Mouse (Mus musculus) layer of hippocampus, postnatal 14 days (tissue): ENCODE data around the gene Ptprg. TPM values are rescaled to one million over a fixed set of nuclear protein-coding genes. Genes with fewer than 3 reads are reported as not detected.
"Not testable (repeated sequence)": the region's sequence is repeated elsewhere in the genome, so short reads cannot be mapped to it uniquely, and the experiment has no call there.

Experiments
- DNase-seq, 2 experiments: peaks; one replicate each; pipeline ENCODE4 v3.0.0; 2021 to 2022; ENCODE audit warnings: low spot score in 2 of 2, mixed read lengths in 1 of 2
- total RNA-seq, 2 experiments: library from RNA; stranded (reverse); gene quantifications; 2 replicates each; pipeline ENCODE4 v1.2.3; 2021

The Ptprg gene
- total RNA-seq, 2 experiments from 2014 or later = 165 to 169 TPM

DNA sequence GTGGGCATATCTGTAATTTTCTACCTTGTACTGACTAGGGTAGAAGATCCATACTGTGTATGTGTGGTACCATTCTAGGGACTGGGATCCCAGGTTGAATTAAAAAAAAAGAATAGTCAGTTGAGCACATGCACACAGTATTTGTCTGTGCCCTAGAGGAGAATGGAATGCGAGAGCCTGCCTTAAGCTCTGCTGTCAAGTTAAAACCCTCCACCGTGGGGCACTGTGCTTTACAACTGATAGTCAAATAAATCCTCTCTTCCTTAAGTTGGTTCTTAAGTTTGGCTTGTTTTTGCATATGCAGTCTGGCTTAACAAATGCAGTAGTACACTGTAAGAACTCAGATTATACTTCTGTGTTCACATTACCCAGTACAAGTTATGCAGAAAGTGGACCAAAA lies 476.6 kb downstream of the Ptprg start:
- peak in 1 of 2 experiments; percentile 8 for DNase-seq

DNA sequence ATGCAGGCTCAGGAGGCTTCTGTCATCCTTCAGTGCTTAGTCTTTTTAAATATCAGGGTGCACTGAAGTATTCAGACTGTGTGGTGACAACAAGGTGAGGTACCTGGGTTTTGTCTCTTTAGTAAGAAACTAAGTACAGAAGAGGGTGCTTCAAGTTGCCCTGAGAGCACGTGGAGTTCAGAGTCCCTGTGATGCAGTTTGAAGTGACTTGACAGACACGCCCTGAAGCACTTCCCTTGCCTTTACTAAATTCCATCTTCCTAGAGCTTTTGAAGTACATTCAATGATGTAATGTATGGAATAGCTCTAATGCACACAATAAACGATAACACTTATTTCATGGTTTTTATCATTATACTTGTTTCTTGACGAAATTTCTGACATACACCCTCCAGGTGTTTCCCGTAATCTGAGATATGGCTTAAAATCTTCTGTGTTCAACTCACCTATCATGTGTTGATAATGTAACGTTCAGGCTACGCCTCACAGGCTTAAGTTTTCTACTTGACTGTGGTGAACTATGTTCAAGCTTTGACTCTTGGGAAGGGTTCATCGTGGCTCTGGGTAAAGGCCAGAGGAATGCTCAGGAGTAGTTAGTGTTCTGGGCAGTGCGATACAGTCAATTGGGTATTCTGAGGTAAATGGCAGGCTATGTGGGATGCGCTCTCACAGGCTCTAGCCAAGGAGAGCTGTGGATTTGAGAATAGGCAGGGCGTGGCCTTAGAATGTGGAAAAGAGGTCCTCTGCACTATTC lies 483.4 kb downstream of the Ptprg start:
- DNase-seq = no peak

DNA sequence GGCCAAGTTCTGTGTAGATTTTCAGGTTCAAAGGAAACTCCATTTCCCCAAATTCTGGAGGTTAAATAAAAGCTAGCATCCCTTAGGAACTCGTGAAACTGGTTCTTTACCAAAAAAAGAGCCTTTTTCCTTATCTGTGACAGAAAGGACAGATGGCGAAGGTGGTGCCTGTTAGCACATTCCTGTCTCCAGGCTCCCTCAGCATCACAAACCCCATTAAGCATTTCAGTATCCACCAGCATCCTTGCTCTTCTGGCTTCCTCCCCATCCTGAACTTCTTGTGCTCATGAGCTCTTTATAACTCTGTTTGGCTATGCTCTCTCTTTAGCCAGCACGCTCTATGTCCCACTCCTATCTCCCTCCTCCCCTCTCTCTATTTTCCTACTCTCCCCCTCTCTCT lies 486.4 kb downstream of the Ptprg start:
- no peak for DNase-seq

DNA sequence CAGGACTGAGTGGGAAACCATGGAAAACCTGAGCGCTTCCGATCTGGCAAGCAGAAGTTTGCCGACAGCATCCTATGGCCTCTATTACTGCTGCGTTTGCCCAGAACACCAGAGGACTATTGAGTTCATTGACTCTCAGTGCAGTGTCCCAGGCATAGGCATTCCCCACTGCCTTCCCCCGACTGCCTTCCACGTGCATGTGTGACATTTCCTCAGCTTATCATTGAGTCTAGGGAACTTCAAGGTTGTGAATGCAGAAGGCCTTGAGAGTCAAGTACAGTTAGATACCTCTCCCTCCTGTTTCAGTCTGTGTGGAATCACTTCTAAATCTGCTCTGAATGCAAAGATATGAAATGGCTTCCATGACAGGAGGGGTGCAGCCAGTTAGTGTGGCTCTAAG lies 488.2 kb downstream of the Ptprg start:
- no peak for DNase-seq

DNA sequence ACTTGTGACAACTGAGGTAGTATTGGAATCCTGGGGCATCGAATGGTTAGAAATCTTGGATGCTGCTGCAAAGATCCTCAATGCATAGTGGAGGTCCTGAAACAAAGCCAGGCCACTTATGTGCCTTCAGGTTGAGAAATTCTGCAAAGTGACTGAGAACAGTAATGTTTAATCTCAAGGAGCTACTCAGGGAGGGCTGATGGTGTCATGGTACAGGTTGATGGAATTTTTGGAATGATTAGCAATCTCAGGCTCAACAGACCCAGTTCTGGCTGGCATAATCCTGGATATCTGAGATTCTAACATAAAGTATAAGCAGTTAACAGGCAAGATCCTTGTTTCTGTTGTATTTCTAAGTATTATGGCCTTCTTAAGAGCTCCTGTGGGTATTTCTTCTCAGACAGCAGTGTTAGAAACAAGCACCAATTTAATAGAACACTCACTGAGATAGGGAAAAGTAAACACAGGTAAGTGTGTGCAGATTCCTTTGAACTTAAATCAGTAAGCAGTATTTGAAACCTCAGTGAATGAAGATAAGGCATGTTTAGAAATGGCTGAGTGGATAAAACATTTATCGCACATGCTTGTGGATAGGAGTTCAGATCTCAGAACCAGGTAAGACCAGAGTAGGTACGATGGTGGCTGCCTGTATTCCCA lies 493.0 kb downstream of the Ptprg start:
- no peak for DNase-seq

DNA sequence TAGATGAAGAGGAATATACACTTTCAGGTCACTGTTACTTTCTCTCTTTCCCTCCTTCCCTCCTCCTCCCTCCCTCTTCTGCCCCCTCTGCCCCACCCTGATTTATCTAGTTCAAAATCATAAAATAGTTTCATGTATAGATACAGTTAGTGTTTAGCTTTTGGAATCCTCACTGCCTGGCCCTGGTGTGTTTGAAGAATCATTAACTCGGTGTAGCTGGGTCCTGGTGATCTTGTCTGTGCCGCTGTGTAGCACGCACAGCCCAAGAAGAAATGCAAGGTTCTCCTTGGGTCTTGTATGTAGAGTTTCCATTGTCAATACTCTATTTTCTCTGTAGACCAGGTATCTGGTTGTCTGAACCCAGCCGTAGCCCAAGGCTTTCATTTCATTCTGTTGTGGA lies 494.3 kb downstream of the Ptprg start:
- DNase-seq = no peak

DNA sequence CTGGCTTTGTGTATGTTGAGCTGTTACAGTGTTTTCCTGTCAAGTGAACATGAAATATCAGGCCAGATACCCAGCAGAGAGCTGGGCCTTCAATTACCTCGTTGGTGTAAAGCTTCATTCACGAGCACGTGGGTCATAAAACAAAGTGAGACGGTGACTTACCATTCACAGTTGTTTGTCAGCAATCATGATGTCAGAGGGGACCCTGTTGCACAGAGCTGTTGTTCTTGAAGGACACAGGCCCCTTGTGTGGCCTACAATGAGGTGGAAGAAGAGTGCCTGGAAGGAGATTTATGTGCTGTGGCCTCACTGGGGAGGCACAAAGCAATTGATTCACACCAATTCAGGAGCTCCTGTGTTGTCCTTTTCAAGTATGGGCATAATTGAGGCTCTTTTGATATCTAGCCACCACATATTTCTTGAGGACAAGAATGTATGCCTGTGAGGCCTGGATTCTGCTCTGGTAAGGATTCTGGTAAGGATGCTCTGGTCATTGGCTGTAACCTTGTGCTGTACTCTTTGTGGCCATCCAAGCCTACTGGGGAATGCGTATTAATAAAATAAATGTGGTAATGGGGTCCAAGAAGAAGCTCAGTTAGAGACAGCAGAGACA lies 503.7 kb downstream of the Ptprg start:
- DNase-seq = no peak

DNA sequence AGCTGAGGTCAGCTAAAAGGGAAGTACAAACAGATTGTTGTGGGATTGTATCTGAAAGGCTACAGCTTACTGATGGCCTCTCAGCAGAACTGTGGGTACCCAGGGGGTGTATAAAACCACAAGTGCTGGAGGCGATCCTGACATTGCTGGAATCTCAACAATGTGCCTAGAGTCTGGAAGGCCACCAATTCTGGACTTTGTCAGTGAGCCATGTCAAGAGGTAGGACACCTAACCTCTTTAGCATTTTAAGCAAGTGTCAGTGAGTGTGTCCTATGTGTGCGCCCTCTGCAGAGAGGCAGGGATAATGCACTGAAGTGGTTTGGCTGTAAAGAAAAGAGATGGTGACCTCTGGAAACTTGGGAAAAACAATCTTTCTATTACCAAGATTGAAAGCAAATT lies 504.5 kb downstream of the Ptprg start:
- no peak for DNase-seq

DNA sequence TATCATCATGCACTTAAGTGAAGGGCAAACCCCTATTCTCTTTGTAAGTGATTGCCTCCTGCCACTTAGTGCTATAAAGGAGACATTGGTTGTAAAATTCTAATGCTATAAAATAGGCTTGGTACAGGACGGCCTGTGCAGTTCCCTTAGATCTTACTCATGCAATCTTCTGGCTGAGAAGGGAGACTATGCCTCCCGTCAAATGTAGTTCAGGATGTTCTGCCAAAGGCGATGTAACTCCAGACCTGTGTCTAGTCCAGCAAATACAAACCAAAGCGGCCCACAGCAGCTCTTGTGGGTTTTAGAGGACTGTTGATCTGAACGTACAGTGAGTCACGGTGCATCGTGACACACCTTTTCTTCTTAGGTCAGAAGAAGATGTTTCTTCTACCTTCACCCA lies 505.8 kb downstream of the Ptprg start:
- no peak for DNase-seq

DNA sequence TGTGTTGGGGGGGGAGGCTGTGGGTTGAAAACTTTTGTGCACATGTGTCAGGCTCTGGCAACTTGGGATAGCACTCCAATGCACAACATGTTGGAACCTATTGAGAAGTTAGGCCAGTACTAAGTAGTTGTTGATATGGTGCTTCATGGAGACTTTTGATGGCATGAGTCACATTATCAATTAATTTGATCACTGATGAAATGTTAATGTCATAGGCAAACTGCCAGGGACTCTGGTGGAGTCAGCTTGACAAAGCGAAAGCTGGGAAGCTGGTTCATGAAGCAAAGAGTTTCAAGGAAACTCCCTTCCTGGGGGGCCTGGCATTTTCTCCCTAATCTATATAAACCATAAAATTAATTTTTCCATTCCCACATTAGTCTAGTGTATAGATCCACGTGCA lies 508.0 kb downstream of the Ptprg start:
- DNase-seq = not testable (repeated sequence)

DNA sequence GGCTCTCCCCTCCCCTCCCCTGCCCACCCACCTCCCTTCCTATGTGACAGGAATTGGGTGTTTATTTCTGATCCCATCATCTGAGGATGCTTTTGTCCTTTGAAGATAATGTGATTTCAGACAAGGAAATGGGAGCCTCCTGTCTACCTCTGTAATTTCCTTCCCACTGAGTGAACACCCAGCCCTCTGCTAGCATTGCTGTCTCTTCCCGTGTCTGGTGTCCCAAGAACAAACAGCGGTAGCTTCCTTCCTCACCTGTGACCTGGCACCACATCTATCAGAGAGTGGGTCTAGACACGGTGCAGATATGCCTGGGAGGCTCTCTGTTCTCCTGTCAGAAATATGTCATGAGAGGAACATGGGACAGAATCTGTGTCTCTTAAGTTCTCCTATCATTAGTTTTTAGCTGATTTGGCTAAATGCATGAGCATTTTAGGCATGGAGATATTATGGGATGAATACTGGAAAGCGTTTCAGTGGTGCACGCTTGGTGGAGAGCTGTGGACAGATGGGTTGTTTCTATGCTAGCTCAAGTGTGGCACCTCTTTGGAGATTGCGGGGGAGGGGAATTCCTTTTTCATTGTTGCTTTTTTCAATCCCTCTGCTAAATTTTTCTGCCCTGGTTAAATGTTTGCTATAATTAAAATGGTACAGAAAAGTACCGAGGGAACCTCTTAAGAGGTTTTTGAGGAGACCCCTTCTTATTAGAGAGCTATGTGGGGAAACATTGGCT lies 509.5 kb downstream of the Ptprg start:
- DNase-seq = peak in 1 of 2 experiments; percentile 55

DNA sequence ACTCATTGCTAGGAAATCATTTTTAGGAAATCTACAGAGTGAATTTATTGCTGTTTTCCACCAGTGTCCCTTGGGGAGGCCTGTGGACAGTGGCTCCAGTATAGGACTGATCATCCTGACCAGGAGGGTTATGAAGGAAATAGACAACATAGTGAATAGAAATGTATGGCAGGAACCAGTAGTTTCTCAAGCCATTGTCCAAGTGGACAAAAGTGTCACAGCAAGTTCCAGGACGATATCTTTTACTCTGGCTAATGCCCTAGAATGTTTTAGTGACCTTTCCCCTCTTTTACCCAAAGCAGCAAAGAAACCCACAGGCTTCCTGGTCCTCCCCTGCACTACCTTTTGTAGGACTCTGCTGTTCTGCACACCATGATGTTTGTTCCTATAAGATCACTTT lies 511.7 kb downstream of the Ptprg start:
- DNase-seq = no peak

DNA sequence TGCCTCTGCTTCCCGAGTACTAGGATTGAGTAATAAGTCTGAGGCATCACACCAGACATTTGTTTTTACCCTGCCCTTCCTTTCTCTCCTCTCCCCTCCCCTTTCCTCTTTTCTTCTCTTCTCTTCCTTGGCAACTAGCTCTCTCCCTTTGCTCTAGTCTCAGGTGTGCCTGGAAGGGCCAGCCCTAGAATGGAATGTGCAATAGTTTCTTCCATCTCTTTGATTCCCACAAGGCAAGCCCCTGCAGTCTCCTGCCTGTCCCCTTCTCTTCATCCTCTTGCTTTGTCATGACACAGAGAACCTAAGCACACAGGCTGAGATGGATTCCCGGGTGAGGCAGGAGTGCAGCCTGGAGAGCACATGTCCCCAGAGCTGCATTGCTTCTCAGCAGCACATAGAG lies 512.4 kb downstream of the Ptprg start:
- DNase-seq = no peak

DNA sequence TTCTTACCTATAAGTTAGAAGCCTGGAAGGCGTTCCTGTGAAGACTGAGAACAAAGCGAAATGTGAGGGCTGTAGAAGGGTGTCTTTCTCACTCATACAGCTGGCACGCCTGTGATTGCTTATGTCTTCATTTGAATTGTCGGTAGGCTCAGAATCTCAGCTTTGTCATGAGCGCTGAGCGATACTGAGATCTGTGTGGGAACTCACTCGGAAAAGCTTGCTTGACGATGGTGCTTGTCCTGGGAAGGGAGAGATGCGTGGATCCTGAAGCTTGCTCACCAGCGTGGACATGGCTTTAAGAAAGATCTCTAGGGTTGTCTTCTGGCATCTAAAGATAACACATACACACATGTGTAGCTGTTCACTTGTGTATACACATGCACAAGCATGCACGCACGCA lies 516.4 kb downstream of the Ptprg start:
- DNase-seq = no peak

DNA sequence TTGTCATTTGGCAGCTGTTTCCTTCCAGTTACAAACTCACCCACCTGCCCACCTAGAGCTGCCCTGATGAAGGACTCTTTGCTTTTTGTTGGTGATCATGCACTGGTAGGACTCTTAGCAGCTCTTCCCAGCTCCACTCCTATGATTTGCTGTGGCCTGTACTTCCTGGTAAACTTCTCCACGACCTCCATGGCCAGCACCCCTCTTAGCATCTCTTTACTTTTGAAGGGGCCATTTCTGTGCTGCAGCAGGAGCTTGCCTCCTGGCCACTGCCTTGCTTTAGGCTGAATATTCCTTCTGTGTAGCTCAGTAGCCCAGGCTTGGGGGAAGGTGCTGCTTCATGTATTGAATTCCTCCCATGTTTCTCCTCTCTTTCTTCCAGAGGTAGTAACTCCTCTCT lies 517.0 kb downstream of the Ptprg start:
- DNase-seq = no peak

DNA sequence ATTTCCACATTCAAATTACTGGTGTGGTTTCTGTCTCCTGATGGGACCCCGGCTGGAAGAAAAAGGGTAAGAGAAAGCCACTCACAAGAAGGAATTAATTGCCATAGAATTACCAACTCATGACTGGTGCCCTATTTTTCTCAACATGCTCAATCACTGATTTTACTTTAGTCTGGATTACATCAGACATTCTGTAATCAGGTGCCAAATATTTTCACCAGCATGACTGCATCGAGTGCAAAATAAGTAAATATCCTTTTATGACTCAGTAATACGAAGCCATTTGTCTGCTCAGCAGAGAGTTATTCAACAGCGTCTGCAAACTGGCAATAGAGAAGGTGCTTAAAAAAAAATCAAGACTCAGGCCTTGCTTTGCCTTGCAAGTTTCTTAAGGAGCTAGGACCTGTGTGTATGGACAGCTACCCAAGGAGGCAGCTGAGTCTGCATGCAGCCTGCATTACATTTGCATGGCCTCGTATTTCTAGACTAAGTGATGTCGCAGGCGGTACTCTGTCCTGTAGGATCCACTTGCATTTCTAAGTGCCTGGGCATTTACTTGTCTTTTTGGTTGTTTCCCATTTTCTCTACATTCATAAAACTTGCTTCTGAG lies 517.6 kb downstream of the Ptprg start:
- no peak for DNase-seq

DNA sequence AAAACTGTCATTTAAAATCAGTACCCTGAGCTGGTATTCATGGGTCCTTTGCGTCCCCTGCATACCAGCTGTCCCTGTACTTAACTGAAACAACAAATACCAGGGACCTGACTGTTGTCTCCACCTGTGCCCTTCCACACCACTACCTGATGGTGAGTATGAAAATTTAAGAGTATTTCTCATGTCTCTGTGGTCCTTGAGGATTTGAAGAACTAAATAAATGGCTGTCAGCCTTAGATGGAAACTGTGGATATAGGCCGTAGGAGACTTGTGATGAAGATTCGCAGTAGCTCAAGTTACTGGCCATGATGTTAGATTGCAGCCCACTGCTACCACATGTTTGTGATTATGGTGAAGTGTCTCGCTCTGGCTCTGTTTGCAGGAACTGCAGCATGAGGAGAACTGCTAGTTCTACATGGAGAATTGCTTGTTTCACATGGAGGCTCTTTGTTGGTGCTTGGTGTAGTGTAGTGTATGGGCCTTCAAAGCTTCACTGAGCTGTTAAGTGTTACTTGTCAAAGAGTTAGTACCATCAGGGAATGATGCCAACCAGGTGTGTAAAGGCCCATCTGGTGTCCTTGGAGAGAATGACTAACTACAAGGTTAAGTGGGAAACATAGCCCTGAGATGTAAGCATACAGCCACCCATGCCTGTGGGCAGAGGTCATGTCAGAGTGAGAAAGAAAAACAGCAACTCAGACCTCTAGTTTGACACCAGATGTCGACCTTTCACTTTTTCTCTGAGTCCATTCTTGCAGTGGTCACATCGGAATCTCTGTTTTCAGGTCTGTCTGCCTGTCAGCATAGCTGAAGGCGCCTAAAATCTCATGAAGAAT lies 518.9 kb downstream of the Ptprg start:
- no peak for DNase-seq

DNA sequence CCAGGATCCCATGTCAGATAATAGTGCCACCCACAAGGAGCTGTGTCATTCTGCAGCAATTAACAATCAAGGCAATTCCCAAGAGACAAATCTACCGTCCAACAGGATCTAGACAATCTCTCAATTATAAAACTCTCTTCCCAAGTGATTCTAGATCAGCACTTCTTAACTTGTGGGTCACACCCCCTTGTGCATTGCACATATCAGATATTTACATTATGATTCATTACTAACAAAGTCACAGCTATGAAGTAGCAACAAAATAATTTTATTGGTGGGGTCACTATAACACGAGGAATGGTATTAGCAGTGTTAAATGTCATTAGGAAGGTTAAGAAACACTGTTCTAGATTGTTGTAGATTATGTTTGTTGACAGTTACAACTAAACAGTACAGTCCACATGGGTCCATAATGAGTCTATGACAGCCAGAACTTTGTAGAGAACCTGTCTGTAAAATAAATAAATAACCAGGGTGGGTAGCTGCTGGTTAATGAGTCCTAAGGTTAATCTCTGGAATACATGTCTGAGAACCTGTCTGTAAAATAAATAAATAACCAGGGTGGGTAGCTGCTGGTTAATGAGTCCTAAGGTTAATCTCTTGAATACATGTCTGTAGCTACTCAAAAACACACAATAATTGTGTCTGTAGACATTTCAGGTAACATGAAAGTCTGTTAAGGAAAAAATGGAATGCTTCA lies 520.2 kb downstream of the Ptprg start:
- DNase-seq = no peak

DNA sequence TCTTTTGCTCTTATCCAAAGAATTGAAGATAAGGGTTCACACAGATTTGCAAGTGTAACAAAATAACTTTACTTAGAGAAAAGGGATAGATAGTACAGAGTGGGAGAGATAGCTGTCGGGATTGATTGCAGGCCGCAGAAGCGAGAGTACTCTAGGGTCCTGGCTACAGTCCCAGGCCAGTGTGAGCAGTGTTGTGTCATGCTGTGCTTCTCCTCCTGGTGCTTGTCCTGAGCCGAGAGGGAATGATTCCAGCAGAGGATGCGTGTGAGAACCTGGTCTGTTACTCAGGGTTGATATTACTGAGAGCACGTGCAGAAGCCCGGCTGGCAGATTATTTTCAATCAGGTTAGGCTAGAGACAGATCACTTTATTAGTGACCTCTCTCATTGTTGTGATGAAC lies 523.9 kb downstream of the Ptprg start:
- no peak for DNase-seq

DNA sequence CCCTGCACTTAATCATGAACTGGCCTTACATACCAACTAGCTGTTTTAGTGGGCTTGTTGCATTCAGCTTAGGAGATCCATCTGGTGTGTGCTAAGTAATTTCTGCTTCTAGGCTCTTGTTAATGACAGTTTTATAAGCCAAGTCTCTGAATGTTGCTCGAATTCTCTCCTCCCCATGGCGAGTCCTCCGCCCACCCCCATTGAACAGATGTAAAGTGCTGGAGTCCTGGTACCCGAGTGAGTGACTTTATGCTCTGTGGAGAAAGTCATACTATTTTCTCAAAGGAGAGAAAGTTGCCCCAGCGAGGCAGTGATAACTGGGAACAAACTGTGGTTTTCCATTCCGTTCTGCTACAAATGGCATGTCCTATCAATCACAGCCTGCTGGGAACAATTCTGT lies 525.9 kb downstream of the Ptprg start:
- DNase-seq = peak in 1 of 2 experiments; percentile 48
